Mouse (Mus musculus) olfactory bulb, adult 2 months (tissue): ENCODE measurements at regions not wholly inside any gene's neighbourhood (a gene's known extent, or its start where the extent isn't known, plus 50 kb on each side); places are given as distances from the start of the nearest gene placed in this dataset.

Experiments used
- CTCF ChIP-seq: fragments of 200-500 bp; IDR thresholded peaks from 2 replicates; pipeline ENCODE4 v1.5.1; 2012; ENCODE audit warnings: low read depth, mild to moderate bottlenecking, low read length, moderate library complexity; ENCODE audit not compliant: insufficient read depth
- POLR2A ChIP-seq: fragments of 200-500 bp; IDR thresholded peaks from 2 replicates; pipeline ENCODE4 v1.6.1; 2012; ENCODE audit warnings: mild to moderate bottlenecking, low read depth, low read length, moderate library complexity; ENCODE audit not compliant: insufficient read depth

- no peak for TF ChIP-seq CTCF
- no peak for TF ChIP-seq POLR2A
Measured at GRCm38 (mm10) chr3:9195781-9196180, 414.1 kb downstream of the Zfp704 start.
